Mouse (Mus musculus) frontal cortex, adult (tissue): ENCODE data around the gene Apba2.

ENCODE experiments used
- ATAC-seq: cut with Nextera tagmentation; 2 replicates; pipeline ENCODE4 v1.9.2; 2017; ENCODE audit warnings: mild to moderate bottlenecking, moderate library complexity, mixed read lengths; ENCODE audit not compliant: low TSS enrichment

Gene Apba2

DNA sequence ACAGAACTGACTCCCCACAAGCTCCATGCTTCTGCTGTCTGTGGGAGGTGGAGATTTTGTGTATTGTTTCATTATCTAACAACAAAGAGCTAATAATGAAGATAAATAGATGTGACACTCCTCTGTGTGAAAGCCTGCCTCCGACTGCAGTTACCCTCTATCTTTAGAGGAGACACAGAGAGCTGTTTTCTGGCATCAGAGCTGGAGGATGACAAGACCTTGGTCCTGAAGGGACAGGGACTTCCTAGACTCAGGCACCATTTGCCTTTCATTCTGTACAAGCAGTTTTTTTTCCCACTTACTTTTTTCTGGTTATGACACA is 20.9 kb downstream of the Apba2 start:
- ATAC-seq, result no peak

GRCm38 (mm10) chr7:64531297-64531696 is 29.8 kb downstream of the Apba2 start:
- no peak for ATAC-seq

- ATAC-seq, result no peak
Measured at GRCm38 (mm10) chr7:64533374-64533773, 31.9 kb downstream of the Apba2 start.

DNA sequence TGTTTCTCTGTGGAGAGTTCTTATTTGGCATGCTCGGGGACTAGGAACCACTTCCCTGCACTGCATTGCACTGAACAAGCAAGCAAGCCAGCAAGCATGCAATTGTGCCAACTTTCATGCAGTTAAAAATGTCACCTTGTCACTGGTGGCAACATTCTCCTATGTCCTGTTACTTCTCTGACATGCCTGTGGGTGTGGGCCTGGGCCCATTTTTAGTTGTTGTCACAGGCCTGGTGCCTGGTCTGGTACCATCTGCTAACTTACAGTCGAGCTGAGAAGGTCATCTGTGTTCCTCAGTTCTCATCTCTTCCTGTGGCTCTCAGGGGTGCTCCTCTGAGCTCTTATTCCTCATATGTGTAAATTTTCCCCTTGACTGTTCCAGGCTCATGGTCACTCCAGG is 33.8 kb downstream of the Apba2 start:
- no peak for ATAC-seq

GRCm38 (mm10) chr7:64539450-64540148 is 38.1 kb downstream of the Apba2 start:
- peak; percentile 61 for ATAC-seq

DNA sequence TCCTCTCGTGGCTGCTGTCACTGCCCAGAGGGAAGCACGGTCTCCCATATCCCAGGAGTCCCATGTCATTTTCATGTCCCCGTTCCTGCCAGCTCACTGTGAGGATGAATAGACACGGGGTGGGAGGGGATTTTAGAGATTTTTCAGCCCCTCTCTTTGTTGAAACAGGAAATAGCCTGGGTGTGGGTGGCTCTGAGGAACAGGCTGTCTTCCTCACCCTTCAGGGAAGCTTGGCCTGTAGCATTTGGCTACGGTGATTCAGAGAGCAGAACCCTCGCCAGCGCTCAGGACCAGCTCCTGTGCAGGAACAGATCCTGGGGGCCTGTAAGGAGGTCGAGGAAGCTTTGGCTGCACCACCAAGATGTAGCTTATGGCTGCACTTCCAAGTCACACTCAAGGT is 45.3 kb downstream of the Apba2 start:
- peak; percentile 53 for ATAC-seq

GRCm38 (mm10) chr7:64550856-64551255 is 49.4 kb downstream of the Apba2 start:
- no peak for ATAC-seq

DNA sequence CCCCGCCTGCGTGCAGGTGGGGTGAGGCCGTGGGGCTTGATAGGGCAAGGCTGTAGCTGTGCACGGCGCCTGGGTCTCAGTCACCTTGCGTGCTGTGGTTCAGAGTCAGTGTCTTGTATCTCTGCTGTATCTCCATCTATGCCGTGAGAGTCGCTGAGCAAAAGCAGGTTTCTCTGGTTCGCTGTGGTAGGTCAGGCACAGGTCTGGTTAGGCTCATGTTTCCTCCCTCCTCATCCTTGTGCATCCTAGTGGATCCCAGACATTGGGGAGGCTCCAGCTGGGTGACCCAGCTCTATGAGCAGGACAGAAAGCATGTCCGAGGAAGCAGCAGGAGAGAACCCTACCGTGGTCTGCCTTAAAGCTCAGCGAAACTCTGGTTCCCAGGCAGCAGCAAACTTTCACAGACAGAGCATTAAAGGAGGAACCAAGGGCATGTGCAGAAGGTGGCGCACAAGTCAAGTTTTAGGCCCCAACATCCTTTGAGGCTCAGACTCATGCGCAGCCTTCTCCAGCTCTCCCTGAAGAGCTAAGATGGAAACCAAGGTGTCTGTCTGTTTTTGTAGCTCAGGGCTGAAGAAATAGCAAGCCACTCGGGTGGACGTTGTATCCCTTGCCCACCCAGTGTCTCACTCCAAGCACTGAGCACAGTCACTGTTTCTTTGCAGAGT is 51.2 kb downstream of the Apba2 start:
- 0 out of 2 replicates have a peak, but pooled peaks have one; percentile 20 for ATAC-seq

- peak; percentile 38; the same call in 1 of the 2 replicates for ATAC-seq
Measured at GRCm38 (mm10) chr7:64561711-64562498, 60.4 kb downstream of the Apba2 start.

GRCm38 (mm10) chr7:64564891-64565571 is 63.5 kb downstream of the Apba2 start:
- ATAC-seq, result peak; percentile 54

DNA sequence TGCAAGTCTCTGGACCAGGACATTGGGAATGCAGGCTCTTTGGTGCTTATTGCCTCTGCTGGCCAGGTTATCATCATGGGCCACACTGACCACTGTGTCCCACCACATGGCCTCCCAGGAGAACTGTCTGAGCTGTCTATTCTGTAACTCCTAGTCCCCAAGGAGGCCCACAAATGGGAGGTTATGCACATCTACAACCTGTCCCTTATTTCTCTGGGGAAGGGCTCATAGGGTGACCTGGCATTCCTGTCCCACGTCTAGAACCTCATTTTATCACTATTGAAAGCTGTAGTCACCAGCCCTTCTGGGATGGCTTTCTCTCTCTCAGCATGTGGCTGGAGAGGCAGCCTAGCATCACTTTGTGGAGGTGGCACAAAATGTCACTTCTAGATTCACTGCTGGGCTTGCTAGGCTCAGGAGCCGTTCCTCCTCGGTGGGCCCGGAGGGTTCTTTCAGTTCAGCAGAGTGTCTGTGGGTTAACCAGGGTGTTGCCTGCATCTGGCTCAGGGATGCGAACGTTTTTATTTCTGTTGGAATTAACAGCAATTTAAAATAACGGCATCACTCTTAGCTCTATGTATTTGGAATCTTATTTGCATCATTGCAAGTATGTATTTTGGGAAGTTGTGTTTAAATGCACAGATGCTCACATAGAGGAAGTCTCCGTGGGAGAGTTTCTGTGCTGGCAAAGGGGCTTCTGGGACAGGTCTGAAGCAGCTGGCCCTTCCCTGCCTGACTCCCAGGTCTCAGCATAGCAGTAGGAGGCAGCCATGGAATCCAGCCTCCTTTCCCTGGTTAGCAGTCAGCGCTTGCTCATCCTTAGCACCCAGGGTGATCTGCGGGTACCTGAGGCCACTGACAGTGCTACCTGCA is 65.1 kb downstream of the Apba2 start:
- ATAC-seq, result peak; percentile 55

GRCm38 (mm10) chr7:64568722-64569121 is 67.2 kb downstream of the Apba2 start:
- no peak for ATAC-seq

- ATAC-seq, result peak; percentile 30; the same call in 1 of the 2 replicates
Measured at GRCm38 (mm10) chr7:64569676-64570075, 68.2 kb downstream of the Apba2 start.

DNA sequence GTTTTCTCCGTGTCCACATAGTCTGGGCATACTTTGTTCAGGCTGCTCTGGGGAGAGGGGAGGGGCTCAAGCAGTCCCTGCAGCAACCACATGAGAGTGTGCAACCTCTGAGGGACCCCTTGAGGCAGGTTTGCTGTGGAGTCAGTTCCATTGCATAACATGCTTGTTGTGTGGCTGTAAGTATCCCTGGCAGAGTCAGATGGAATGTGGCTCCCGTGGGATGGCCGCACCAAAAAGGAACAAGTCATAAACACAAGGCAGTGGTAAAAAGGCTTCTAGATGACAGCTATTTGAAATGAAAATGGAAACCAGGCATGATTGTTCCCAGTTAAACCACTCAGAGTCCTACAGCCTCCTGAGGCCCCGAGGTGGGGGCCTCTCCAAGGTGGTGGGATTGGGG is 69.4 kb downstream of the Apba2 start:
- ATAC-seq, result no peak

GRCm38 (mm10) chr7:64574144-64574543 is 72.6 kb downstream of the Apba2 start:
- ATAC-seq, result no peak

GRCm38 (mm10) chr7:64576519-64576951 is 75.0 kb downstream of the Apba2 start:
- ATAC-seq, result peak; percentile 71

GRCm38 (mm10) chr7:64578176-64578575 is 76.7 kb downstream of the Apba2 start:
- ATAC-seq, result no peak

DNA sequence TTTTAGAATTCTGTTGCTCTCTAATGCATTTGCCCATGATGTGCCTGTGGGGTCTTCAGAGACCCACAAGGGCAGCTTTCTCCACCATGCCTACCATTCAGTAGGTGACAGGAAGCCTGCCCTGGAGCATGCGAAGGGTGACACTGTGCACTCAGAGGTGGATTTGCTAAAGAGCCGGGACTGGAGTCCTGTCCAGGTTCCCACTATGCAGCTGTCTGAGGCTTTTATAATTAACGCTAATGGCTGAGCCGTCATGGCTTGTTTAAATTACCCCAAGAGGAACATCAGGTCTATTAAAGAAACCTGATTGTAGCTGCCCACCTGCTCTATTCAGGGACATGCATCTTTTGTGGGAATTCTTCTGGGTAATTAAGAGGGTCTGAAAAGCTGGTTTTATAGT is 78.4 kb downstream of the Apba2 start:
- ATAC-seq, result no peak

DNA sequence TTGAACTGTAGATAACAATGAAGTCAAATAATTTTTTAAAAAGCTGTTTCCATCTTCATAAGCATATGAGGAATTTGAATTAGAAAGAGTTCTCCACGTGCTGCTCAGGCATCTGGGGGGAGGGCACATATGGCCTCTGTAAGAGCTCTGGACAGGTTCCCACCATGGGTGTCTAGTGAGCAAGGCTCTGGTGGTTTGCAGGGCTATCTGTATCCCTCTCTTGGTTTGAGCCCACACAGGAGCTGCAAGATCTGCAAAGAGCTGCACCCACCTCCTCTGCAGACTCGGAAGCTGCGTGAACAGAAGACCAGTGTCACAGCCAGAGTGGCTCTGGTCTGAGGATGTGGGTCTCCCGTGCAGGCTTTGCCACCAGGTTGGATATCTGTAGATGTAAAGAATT is 78.8 kb downstream of the Apba2 start:
- peak; percentile 24 for ATAC-seq

- ATAC-seq, result no peak
Measured at GRCm38 (mm10) chr7:64582358-64582757, 80.9 kb downstream of the Apba2 start.

- ATAC-seq, result peak; percentile 69
Measured at GRCm38 (mm10) chr7:64583670-64584121, 82.2 kb downstream of the Apba2 start.
